Mouse (Mus musculus): Measurements from ENCODE around the gene St6galnac3.

Gene St6galnac3

GRCm38 (mm10) chr3:153222611-153223402 is 502.2 kb downstream of the St6galnac3 start:
- DNase-seq (ENCODE audit: low spot score in 2 of 2): no peak

- DNase-seq (ENCODE audit: low spot score in 2 of 2): no peak
Observed at GRCm38 (mm10) chr3:153219391-153219790, 505.6 kb downstream of the St6galnac3 start.

GRCm38 (mm10) chr3:153208186-153208585 is 516.8 kb downstream of the St6galnac3 start:
- no peak for DNase-seq (ENCODE audit: low spot score in 2 of 2)

- no peak for DNase-seq (ENCODE audit: low spot score in 2 of 2)
Observed at GRCm38 (mm10) chr3:153204046-153204445, 520.9 kb downstream of the St6galnac3 start.

GRCm38 (mm10) chr3:153201835-153202234 is 523.1 kb downstream of the St6galnac3 start:
- DNase-seq (ENCODE audit: low spot score in 2 of 2): no peak

- DNase-seq (ENCODE audit: low spot score in 2 of 2): no peak
Observed at GRCm38 (mm10) chr3:153200801-153201200, 524.2 kb downstream of the St6galnac3 start.

- DNase-seq (ENCODE audit: low spot score in 2 of 2): no peak
Observed at GRCm38 (mm10) chr3:153200076-153200475, 524.9 kb downstream of the St6galnac3 start.

- DNase-seq (ENCODE audit: low spot score in 2 of 2): no peak
Observed at GRCm38 (mm10) chr3:153199251-153199650, 525.7 kb downstream of the St6galnac3 start.

- DNase-seq (ENCODE audit: low spot score in 2 of 2): no peak
Observed at GRCm38 (mm10) chr3:153198514-153198913, 526.5 kb downstream of the St6galnac3 start.

- DNase-seq (ENCODE audit: low spot score in 2 of 2): no peak
Observed at GRCm38 (mm10) chr3:153193025-153193424, 531.9 kb downstream of the St6galnac3 start.

- no peak for DNase-seq (ENCODE audit: low spot score in 2 of 2)
Observed at GRCm38 (mm10) chr3:153190742-153191141, 534.2 kb downstream of the St6galnac3 start.

- DNase-seq (ENCODE audit: low spot score in 2 of 2): no peak
Observed at GRCm38 (mm10) chr3:153189685-153190467, 535.1 kb downstream of the St6galnac3 start.

GRCm38 (mm10) chr3:153188224-153188623 is 536.8 kb downstream of the St6galnac3 start:
- no peak for DNase-seq (ENCODE audit: low spot score in 2 of 2)

- DNase-seq (ENCODE audit: low spot score in 2 of 2): no peak
Observed at GRCm38 (mm10) chr3:153185117-153185516, 539.9 kb downstream of the St6galnac3 start.

GRCm38 (mm10) chr3:153181242-153181641 is 543.7 kb downstream of the St6galnac3 start:
- no peak for DNase-seq (ENCODE audit: low spot score in 2 of 2)

GRCm38 (mm10) chr3:153176749-153177148 is 548.2 kb downstream of the St6galnac3 start:
- no peak for DNase-seq (ENCODE audit: low spot score in 2 of 2)

GRCm38 (mm10) chr3:153176325-153176724 is 548.6 kb downstream of the St6galnac3 start:
- DNase-seq (ENCODE audit: low spot score in 2 of 2): no peak

GRCm38 (mm10) chr3:153174336-153175033 is 550.5 kb downstream of the St6galnac3 start:
- no peak for DNase-seq (ENCODE audit: low spot score in 2 of 2)

GRCm38 (mm10) chr3:153173567-153173966 is 551.4 kb downstream of the St6galnac3 start:
- no peak for DNase-seq (ENCODE audit: low spot score in 2 of 2)

- no peak for DNase-seq (ENCODE audit: low spot score in 2 of 2)
Observed at GRCm38 (mm10) chr3:153170146-153170545, 554.8 kb downstream of the St6galnac3 start.

GRCm38 (mm10) chr3:153169744-153170143 is 555.2 kb downstream of the St6galnac3 start:
- no peak for DNase-seq (ENCODE audit: low spot score in 2 of 2)

- DNase-seq (ENCODE audit: low spot score in 2 of 2): no peak
Observed at GRCm38 (mm10) chr3:153161676-153162075, 563.3 kb downstream of the St6galnac3 start.
